Mouse (Mus musculus) midbrain, embryonic 10.5 days (tissue): ENCODE results near the gene Txnl4b. TPM values are rescaled to one million over a fixed set of nuclear protein-coding genes. Genes with fewer than 3 reads are reported as not detected.

Experiments used
- DNase-seq: peaks from one replicate; pipeline ENCODE4 v3.0.0-alpha.2; 2017; ENCODE audit warnings: low spot score
- H3K27ac ChIP-seq: fragments of 300-500 bp; sonication (generic); replicated peaks from 2 replicates; pipeline ENCODE4 v1.5.1; 2016; ENCODE audit warnings: mild to moderate bottlenecking
- H3K27me3 ChIP-seq: fragments of 300-500 bp; sonication (generic); 2 replicates; pipeline ENCODE4 v1.6.1; 2016; ENCODE audit warnings: low read depth, mild to moderate bottlenecking; ENCODE audit not compliant: poor library complexity, severe bottlenecking
- H3K36me3 ChIP-seq: fragments of 300-500 bp; sonication (generic); 2 replicates; pipeline ENCODE4 v1.6.1; 2016; ENCODE audit warnings: mild to moderate bottlenecking, moderate library complexity
- H3K4me1 ChIP-seq: fragments of 300-500 bp; sonication (generic); 2 replicates; pipeline ENCODE4 v1.6.1; 2016
- H3K4me3 ChIP-seq: fragments of 300-500 bp; sonication (generic); 2 replicates; pipeline ENCODE4 v1.5.1; 2016; ENCODE audit warnings: mild to moderate bottlenecking, moderate library complexity
- H3K9me3 ChIP-seq: fragments of 300-500 bp; sonication (generic); replicated peaks from 2 replicates; pipeline ENCODE4 v1.6.1; 2016; ENCODE audit warnings: mild to moderate bottlenecking
- WGBS: fragments of 180-500 bp; shearing (Covaris S2); methylation state at CpG from one replicate; pipeline ENCODE4 v1.1.7; 2016; 5-methylcytosine and 5-hydroxymethylcytosine counted together
- polyA plus RNA-seq: library from polyadenylated mRNA; unstranded; fragments of >200 nt; fragmentation: Nextera tagmentation; extraction: Ambion mirVana; gene quantifications from 2 replicates; pipeline ENCODE4 v1.2.1, GENCODE M21; 2016

The Txnl4b gene
- 30.5 and 35.4 TPM in 2 replicates for polyA plus RNA-seq

DNA sequence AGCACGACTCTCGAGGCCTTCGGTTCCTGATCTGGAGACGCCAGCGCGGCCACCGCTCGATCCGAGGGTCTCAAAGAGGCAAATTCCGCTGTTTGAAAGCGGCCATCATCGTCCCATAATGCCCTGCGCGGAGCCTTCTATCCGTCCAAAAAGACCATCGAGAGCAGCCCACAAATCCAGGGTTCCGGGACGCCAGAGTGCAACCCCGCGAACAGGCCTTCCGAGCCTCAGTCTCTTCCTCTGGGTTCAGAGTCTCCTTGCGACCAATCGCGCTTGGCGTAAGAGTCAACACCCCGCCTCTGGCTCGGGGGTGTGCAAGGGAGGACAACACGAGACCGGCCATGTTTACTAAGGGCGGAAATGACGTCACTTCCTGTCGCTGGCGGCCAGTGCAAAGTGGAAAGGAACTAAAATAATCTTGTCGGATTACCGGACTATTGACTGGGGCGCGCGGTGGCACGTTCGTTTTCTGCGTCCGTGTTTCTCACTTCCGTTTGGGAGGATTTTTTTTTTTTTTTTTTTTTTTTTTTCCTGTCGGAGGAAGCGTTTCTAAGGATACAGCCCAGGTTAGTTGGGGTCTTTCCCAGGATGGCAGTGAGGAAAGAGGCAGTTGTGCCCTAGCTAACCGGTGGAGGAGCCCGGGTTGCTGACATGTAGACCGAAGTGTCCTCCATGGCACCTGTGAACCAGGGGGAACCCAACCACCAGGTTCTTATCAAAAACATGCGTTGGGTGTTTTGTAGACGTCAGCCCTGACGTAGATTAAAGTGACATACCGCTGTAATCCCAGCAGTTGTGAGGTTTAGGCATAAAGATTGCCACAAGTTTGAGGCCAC lies at the start of gene Txnl4b, which contains the start of gene Dhx38:
TSS of gene Txnl4b (plus strand) at position 395 of the 836 bp plus-strand sequence.
TSS of gene Dhx38 (minus strand) at position 364 of the 836 bp plus-strand sequence.
- H3K36me3 ChIP-seq: peaks cover 38% of the 10 kb centered on the region
- no peaks in the 10 kb centered on the region for H3K27me3 ChIP-seq
- DNase-seq: peak; percentile 97
- H3K9me3 ChIP-seq: no peaks in the 10 kb centered on the region
- peak within 1 kb of the TSS; percentile 80 for H3K4me3 ChIP-seq
- peaks cover 25% of the 10 kb centered on the region for H3K4me1 ChIP-seq
- WGBS: under 1% methylated on average over 52 of the region's 52 CpGs
- peak within 1 kb of the TSS; percentile 91 for H3K27ac ChIP-seq

DNA sequence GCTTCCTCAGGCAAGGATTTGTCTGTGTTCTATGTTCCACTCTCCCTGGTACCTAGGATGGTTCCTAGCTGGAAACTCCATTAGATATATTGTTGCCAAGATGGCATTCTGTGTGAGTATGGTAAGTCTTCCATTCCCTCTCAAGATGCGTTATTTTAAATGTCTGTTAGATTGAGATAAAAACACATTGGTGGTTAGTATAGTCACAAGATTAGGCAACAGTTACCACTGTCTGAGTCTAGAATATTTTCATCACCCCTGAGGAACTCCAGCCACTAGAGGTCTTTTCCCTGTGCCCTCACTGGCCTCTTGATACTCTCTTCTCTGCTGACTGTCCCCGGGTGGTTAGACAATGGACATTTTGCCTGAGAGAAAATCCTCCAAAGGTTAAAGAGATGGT lies 41.7 kb upstream of the Txnl4b start:
- H3K4me1 ChIP-seq: peaks cover 6% of the 10 kb centered on the region
- no peaks in the 10 kb centered on the region for H3K36me3 ChIP-seq
- H3K27ac ChIP-seq: no peak overlapping the region
- WGBS: 80% methylated on average over 2 of the region's 2 CpGs
- 0 out of 2 replicates have a peak, but pooled peaks cover 3% of the 10 kb centered on the region for H3K9me3 ChIP-seq
- no peak for DNase-seq
- H3K27me3 ChIP-seq: no peaks in the 10 kb centered on the region
- no peak overlapping the region for H3K4me3 ChIP-seq

DNA sequence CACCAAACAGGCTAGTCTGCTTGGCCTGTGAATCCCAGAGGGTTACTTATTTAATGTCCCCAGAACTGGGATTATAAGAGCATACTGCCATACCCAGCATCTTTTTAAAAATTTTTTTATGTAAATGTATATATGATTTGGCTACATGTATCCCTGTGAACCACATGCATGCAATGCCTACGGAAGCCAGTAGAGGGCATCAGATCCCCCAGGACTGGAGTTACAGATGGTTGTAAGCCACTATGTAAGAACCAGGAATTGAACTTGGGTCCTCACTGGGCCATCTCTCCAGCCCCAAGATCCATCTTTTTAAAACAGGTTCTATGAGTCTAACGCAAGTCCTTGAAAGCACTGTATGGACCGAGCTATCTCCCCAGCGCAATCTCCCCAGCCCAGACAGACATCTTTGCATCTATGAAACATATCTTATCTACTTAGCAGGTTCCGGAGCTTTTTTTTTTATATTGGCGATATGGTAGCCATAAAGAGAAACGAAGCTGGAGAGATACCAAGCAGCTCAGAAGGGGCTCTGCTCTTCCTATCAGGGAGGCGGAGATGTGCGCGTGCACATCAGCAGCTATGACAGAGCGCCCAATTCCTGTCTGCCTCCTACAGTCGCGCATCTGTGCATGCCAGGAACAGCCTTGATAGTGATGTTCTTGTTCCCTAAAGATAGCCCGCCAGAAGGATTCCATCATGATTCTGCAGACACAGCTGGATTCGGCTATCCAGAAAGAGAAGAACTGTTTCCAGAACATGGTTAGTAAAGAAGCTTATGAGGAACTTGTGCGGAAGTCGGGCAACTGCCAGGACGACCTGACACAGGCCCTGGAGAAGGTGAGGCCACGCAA lies 30.3 kb upstream of the Txnl4b start:
- Histone ChIP-seq H3K27me3 (no peaks in the 10 kb centered on the region), H3K36me3 (no peaks in the 10 kb centered on the region), H3K9me3 (no peaks in the 10 kb centered on the region), H3K4me3 (no peak overlapping the region), H3K4me1 (peaks cover 17% of the 10 kb centered on the region), H3K27ac (no peak overlapping the region)
- DNase-seq: peak; percentile 30
- 89% methylated on average over 19 of the region's 19 CpGs for WGBS

DNA sequence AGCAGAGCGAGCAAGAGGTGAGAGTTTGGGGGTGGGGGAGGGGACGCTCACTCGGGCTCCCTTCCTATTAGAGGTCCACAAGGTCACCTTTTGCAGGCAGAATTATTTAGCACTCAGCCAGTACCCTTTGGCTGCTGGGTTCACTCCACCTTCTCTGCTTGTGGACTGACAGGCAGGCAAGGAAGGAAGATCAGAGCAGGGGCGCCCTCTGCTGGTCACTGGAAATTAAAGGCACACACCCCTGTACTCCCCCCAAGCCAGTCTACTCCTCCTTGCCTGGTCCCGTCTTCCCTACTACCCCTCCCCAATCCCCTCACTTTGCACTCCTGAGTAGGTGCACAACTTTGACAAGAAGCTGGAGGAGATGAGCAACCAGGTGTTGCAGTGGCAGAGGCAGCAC lies 29.0 kb upstream of the Txnl4b start:
- H3K9me3 ChIP-seq: no peaks in the 10 kb centered on the region
- H3K27me3 ChIP-seq: no peaks in the 10 kb centered on the region
- no peaks in the 10 kb centered on the region for H3K36me3 ChIP-seq
- DNase-seq: peak; percentile 83
- 0 out of 2 replicates have a peak overlapping the region, but pooled peaks have one; percentile 42 for H3K27ac ChIP-seq
- H3K4me1 ChIP-seq: peaks cover 9% of the 10 kb centered on the region
- WGBS: 3% methylated on average over 5 of the region's 5 CpGs
- H3K4me3 ChIP-seq: peak overlapping the region; percentile 29

DNA sequence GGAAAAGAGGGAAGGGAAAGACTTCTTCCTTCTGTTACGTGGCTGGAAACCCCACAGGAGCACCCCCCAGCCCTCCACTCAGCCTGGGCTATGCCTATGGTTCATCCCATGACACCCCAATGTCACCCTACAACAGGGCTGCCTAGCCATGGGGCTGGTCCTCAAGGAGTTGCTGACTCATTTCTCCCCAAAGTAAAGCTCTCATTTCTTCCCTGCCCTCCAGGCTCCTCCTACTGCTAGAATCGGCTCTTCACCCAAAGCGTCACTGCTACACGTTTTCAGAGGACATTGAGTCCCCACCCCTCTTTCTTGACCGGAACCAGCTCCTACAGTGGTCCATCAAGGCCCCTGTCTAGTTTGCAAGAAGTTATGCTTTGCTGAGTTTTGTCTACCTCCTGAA lies 23.5 kb upstream of the Txnl4b start:
- no peaks in the 10 kb centered on the region for H3K9me3 ChIP-seq
- no peak overlapping the region for H3K4me3 ChIP-seq
- no peak for DNase-seq
- H3K4me1 ChIP-seq: no peaks in the 10 kb centered on the region
- H3K27ac ChIP-seq: no peak overlapping the region
- peaks cover 17% of the 10 kb centered on the region for H3K36me3 ChIP-seq
- H3K27me3 ChIP-seq: no peaks in the 10 kb centered on the region
- WGBS: 69% methylated on average over 5 of the region's 5 CpGs

DNA sequence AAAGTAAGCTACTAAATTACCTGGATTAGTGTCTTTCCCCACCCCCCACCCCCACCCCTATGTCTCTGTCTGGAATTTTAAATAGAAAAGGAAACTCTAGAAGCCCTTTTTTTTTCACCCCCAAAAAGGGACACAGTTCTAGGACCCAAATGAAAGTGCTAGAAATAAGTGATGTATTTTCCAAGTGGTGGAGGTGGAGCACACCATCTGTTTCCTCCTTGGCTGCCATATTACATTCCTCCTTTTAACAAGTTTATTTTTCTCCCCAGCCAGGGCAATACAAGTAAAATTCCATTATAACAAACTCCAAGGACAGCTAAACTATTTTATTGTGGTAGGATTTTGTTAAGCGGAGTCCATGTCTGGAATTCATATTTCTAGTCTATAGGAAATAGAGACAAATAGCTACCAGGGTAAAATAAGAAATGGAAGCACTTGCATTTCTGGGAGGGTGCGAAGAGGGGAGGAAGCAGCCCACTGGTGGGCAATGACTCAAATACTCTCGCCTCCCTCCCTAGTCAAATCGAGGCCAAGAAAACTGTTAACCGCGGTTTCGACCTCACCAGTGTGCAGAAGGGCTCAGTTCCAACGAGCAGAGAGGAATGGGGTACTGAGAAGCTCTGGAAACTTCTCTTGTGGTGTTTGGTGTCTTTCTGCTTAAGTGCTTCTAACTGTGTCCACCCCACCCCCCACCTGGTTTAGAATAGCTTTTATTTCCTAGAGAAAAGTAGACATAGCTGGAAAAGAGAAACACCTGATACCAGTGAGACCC lies 22.8 kb upstream of the Txnl4b start:
- no peak overlapping the region for H3K27ac ChIP-seq
- DNase-seq: no peak

DNA sequence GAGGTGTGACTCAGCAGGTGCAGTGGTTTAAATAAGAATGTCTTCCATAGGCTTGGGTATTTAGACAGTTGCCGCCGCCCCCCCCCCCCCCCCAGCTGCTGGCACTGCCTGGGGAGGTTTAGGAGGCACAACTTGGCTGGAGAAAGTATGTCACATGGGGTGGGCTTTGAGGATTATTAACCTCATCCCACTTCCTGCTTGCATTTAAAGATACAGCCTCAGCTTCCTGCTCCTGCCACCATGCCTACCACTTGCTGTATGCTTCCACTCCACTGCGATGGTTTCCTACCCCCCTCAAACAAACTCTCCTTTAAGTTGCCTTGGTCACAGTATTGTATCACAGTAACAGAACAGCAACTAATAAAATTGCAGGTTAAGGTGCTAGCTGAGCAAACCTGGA lies 21.6 kb upstream of the Txnl4b start:
- Histone ChIP-seq H3K36me3 (peaks cover 36% of the 10 kb centered on the region), H3K4me3 (no peak overlapping the region), H3K4me1 (no peaks in the 10 kb centered on the region), H3K27me3 (no peaks in the 10 kb centered on the region), H3K27ac (no peak overlapping the region), H3K9me3 (no peaks in the 10 kb centered on the region)
- 45% methylated on average over 3 of the region's 3 CpGs for WGBS
- DNase-seq: no peak

More for the DNA sequence above, 22.8 kb upstream of the Txnl4b start:
- no peaks in the 10 kb centered on the region for H3K27me3 ChIP-seq
- H3K36me3 ChIP-seq: peaks cover 24% of the 10 kb centered on the region
- H3K4me3 ChIP-seq: no peak overlapping the region
- H3K4me1 ChIP-seq: no peaks in the 10 kb centered on the region
- 86% methylated on average over 8 of the region's 8 CpGs for WGBS
- no peaks in the 10 kb centered on the region for H3K9me3 ChIP-seq

DNA sequence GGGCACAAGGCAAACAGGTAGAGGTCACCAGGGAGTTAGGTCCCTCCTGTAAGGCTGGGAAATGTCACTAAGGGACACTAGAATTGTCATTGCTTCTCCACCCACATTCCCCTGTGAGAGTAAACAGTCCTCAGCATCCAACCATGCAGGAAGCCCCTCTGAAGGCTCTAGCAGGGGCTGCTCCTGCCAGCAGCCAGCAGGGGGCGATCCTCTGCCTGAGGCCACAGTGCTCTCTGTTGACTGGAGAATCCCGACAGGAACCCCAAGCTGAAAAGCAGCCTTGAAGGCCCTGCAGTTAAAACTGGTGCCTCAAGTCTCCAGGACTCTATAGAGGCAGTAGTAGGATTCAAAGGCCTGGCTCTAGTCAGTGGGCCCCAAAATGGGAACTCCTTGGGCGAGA lies 14.0 kb upstream of the Txnl4b start:
- Histone ChIP-seq H3K4me1 (no peaks in the 10 kb centered on the region), H3K27me3 (no peaks in the 10 kb centered on the region), H3K36me3 (peaks cover 100% of the 10 kb centered on the region), H3K4me3 (no peak overlapping the region), H3K27ac (no peak overlapping the region), H3K9me3 (no peaks in the 10 kb centered on the region)
- WGBS: 48% methylated on average over 3 of the region's 3 CpGs
- peak; percentile 49 for DNase-seq

DNA sequence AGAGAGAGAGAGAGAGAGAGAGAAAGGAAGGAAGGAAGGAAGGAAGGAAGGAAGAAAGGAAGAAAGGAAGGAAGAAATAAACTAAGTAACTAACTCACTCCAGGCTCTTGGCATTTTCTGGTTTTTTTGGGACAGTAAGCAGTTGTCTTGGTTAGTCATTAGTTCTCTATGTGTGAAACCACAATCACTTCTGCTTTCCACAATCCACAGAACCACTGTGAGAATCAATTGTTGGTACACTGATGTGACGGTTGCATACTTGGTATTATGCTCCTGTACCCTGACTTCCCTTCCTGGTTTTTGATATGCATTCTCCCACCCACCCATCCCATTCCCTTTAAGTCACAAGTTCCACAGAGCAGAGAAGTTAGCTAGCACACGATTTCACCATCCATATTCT lies 1.8 kb upstream of the Txnl4b start:
- H3K4me1 ChIP-seq: peaks cover 25% of the 10 kb centered on the region
- H3K27me3 ChIP-seq: no peaks in the 10 kb centered on the region
- H3K9me3 ChIP-seq: no peaks in the 10 kb centered on the region
- 89% methylated on average over 2 of the region's 2 CpGs for WGBS
- H3K36me3 ChIP-seq: peaks cover 40% of the 10 kb centered on the region
- H3K4me3 ChIP-seq: 0 out of 2 replicates have a peak overlapping the region, but pooled peaks have one; percentile 80
- DNase-seq: no peak
- no peak overlapping the region for H3K27ac ChIP-seq

DNA sequence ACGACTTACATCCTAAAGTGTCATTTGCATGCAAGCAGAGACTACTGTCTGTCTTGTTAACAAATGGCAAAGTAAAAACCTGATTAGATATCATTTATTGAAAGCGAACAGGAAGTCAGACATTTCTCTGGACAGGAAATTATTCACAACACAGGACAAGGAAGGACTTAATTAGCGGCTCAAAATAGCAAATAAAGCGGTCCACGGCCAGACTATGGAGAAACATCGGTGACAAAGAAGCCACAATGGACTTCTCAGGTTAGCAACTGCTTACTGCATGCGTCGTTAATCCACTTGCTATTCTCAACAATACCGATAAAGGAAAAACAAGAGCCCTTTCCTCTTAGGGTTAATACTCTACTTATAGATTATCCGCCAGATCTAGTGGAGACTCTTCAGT lies 926 bp upstream of the Txnl4b start:
- Histone ChIP-seq H3K9me3 (no peaks in the 10 kb centered on the region), H3K4me1 (peaks cover 25% of the 10 kb centered on the region), H3K27me3 (no peaks in the 10 kb centered on the region), H3K36me3 (peaks cover 39% of the 10 kb centered on the region), H3K4me3 (peak overlapping the region; percentile 80), H3K27ac (peak overlapping the region; percentile 91)
- 7% methylated on average over 10 of the region's 10 CpGs for WGBS
- DNase-seq: no peak

DNA sequence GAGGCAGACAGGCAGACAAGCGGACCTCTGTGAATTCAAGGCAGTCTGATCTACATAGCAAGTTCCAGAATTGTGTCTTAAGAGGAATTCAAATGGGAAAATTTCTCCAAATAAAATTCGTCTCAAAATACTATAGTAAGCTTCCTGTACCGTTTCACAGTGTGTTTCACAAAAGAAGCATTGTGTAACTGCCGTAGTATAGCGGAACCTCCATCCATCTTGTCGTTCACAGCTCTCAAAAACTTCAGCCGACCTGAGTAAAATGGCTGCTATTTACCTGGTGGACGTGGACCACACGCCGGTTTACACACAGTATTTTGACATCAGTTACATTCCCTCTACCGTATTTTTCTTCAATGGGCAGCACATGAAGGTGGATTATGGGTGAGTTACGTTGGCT lies 5.4 kb downstream of the Txnl4b start:
- H3K4me1 ChIP-seq: peaks cover 9% of the 10 kb centered on the region
- H3K27ac ChIP-seq: no peak overlapping the region
- H3K27me3 ChIP-seq: no peaks in the 10 kb centered on the region
- H3K36me3 ChIP-seq: peaks cover 40% of the 10 kb centered on the region
- WGBS: 92% methylated on average over 12 of the region's 12 CpGs
- no peaks in the 10 kb centered on the region for H3K9me3 ChIP-seq
- DNase-seq: no peak
- no peak overlapping the region for H3K4me3 ChIP-seq

DNA sequence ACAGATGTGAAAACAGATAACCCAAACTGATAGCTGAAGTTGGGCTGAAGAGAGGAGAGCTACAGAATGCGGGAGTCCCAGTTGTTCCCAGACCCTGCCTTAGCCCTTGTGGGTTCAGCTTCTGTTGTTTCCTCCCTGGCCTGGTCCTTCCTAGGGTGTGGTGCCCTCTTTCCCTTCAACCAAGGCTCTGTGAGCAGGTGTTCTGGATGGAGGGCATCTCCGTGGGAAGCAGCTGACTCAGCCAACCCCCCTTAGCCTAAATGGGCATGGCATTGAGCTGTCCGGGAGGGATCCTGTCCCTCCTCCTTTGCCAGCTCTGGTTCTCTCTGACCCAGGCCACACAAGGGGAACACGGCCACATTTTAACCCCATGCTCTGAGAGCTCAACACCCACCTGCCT lies 10.6 kb downstream of the Txnl4b start:
- DNase-seq: no peak
- H3K4me1 ChIP-seq: no peaks in the 10 kb centered on the region
- H3K27ac ChIP-seq: no peak overlapping the region
- 73% methylated on average over 4 of the region's 4 CpGs for WGBS
- peaks cover 18% of the 10 kb centered on the region for H3K36me3 ChIP-seq
- no peak overlapping the region for H3K4me3 ChIP-seq
- no peaks in the 10 kb centered on the region for H3K9me3 ChIP-seq
- H3K27me3 ChIP-seq: no peaks in the 10 kb centered on the region
